Mouse (Mus musculus): Measurements from ENCODE around the gene Adamts1. TPM values are rescaled to one million over a fixed set of nuclear protein-coding genes. Genes with fewer than 3 reads are reported as not detected.

Gene Adamts1
- total RNA-seq, 4 experiments from 2014 or later, result 8.1 to 15.9 (median 11.2) TPM

GRCm38 (mm10) chr16:85767341-85767740, 35.6 kb downstream of the Adamts1 start:
- no peak for DNase-seq (ENCODE audit: low spot score in 2 of 2)

- DNase-seq (ENCODE audit: low spot score in 2 of 2), result no peak
Observed at GRCm38 (mm10) chr16:85765697-85766096, 37.2 kb downstream of the Adamts1 start.

- DNase-seq (ENCODE audit: low spot score in 2 of 2), result no peak
Observed at GRCm38 (mm10) chr16:85765167-85765566, 37.7 kb downstream of the Adamts1 start.

- DNase-seq (ENCODE audit: low spot score in 2 of 2), result no peak
Observed at GRCm38 (mm10) chr16:85762052-85762665, 40.8 kb downstream of the Adamts1 start.

- no peak for DNase-seq (ENCODE audit: low spot score in 2 of 2)
Observed at GRCm38 (mm10) chr16:85760961-85761580, 41.8 kb downstream of the Adamts1 start.

GRCm38 (mm10) chr16:85756101-85756819, 46.7 kb downstream of the Adamts1 start:
- peak in 1 of 2 experiments; percentile 36 for DNase-seq (ENCODE audit: low spot score in 2 of 2)

GRCm38 (mm10) chr16:85749335-85749734, 53.6 kb downstream of the Adamts1 start:
- no peak for DNase-seq (ENCODE audit: low spot score in 2 of 2)

- DNase-seq (ENCODE audit: low spot score in 2 of 2), result no peak
Observed at GRCm38 (mm10) chr16:85747589-85748360, 55.1 kb downstream of the Adamts1 start.

- no peak for DNase-seq (ENCODE audit: low spot score in 2 of 2)
Observed at GRCm38 (mm10) chr16:85746386-85746785, 56.5 kb downstream of the Adamts1 start.

Other genes starting within 250 kb of the Adamts1 start
- 1 to 10 TPM; 4.6 to 5.4 (median 4.9) TPM for gene Cyyr1, start 249.7 kb downstream of the Adamts1 start, total RNA-seq (2022)
- 1 to 10 TPM in 1 of 4 experiments, under 1 TPM in 3; 0.74 to 1.1 (median 0.83) TPM for gene Adamts5, start 98.7 kb upstream of the Adamts1 start, total RNA-seq (2022)

Measured in left cerebral cortex, adult 8-10 months (tissue).